Mouse (Mus musculus) thymus, adult 2 months (tissue): Measurements from ENCODE around the gene Gm7247.
"Not testable (repeated sequence)": the region's sequence is repeated elsewhere in the genome, so short reads cannot be mapped to it uniquely, and the experiment has no call there.

ENCODE experiments used
- CTCF ChIP-seq: fragments of 200-500 bp; IDR thresholded peaks from 2 replicates; pipeline ENCODE4 v1.5.1; 2012; ENCODE audit warnings: mild to moderate bottlenecking, control low read depth, low read length, moderate library complexity, borderline replicate concordance; ENCODE audit not compliant: control insufficient read depth, poor library complexity, insufficient read depth; ENCODE audit errors: extremely low read depth
- POLR2A ChIP-seq: fragments of 200-500 bp; IDR thresholded peaks from 2 replicates; pipeline ENCODE4 v1.6.1; 2012; ENCODE audit warnings: mild to moderate bottlenecking, low read length, control low read depth, moderate library complexity; ENCODE audit not compliant: control insufficient read depth, poor library complexity, insufficient read depth; ENCODE audit errors: extremely low read depth

DNA sequence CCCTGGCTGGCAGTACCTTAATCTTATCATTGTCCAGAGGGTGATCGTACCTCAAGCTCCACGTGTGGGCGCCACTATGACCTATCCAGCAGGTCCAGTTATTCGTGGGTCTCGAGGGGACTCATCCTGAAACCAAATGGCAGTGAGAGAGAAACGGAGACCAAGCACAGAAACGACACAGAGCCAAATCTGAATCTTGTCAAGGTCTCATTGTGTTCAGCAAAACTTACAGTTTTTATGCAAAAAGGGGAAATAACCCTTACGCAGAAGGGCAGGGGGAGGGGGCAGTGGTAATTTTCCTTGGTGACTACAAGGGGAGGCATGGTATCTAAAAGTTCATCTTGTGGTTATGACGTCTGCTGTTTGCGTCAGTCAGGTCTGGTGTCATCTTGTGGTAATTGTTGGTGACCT is 121.4 kb downstream of the Gm7247 start:
- not testable (repeated sequence) for TF ChIP-seq CTCF, POLR2A
